Mouse (Mus musculus) lung, postnatal 0 days (tissue): ENCODE results near the gene Ggta1.

Source experiments
- CTCF ChIP-seq: IDR thresholded peaks from 2 replicates; pipeline ENCODE4 v1.5.1; 2016; ENCODE audit warnings: antibody characterized with exemption, mild to moderate bottlenecking
- EP300 ChIP-seq: IDR thresholded peaks from 2 replicates; pipeline ENCODE4 v1.6.1; 2016; ENCODE audit warnings: antibody characterized with exemption, mild to moderate bottlenecking, control low read depth

- TF ChIP-seq CTCF (no peak), EP300 (no peak)
Measured at GRCm38 (mm10) chr2:35397096-35397495, 65.9 kb downstream of the Ggta1 start, which contains the start of gene 4930402F06Rik.
